Mouse (Mus musculus) G1E (cell line): ENCODE data around the gene Zfp536.

ENCODE experiments used
- CTCF ChIP-seq: IDR thresholded peaks from 2 replicates; pipeline ENCODE4 v1.5.1; 2012; ENCODE audit warnings: low read depth, low read length, inconsistent platforms, mixed read lengths
- POLR2AphosphoS5 ChIP-seq: IDR thresholded peaks from 2 replicates; pipeline ENCODE4 v1.6.1; 2012; ENCODE audit warnings: low read depth, low read length, inconsistent platforms; ENCODE audit not compliant: insufficient replicate concordance
- TAL1 ChIP-seq: conservative IDR thresholded peaks from 2 replicates; pipeline ENCODE4 v1.6.1; 2012; ENCODE audit warnings: low read depth, low read length, inconsistent platforms, mixed read lengths

- no peak for TF ChIP-seq POLR2AphosphoS5
- TF ChIP-seq CTCF = no peak
- no peak for TF ChIP-seq TAL1
Observed at GRCm38 (mm10) chr7:37566019-37566418, 207.4 kb downstream of the Zfp536 start.
